Mouse (Mus musculus) lung, postnatal 0 days (tissue): Measurements from ENCODE around the gene 4933430I17Rik. TPM values are rescaled to one million over a fixed set of nuclear protein-coding genes. Genes with fewer than 3 reads are reported as not detected.
"Not testable (repeated sequence)": the region's sequence is repeated elsewhere in the genome, so short reads cannot be mapped to it uniquely, and the experiment has no call there.

Source experiments
- ATAC-seq: fragments of 200-750 bp; cut with Nextera tagmentation; 2 replicates; pipeline ENCODE4 v1.8.0; 2017; ENCODE audit warnings: moderate library complexity
- DNase-seq: peaks from one replicate; pipeline ENCODE4 v3.0.0-alpha.2; 2016; ENCODE audit warnings: low spot score
- H3K27ac ChIP-seq: fragments of 300-500 bp; sonication (generic); 2 replicates; pipeline ENCODE4 v1.5.1; 2014; ENCODE audit warnings: antibody characterized with exemption, mild to moderate bottlenecking, low read length, mixed read lengths
- H3K27me3 ChIP-seq: fragments of 300-500 bp; sonication (generic); replicated peaks from 2 replicates; pipeline ENCODE4 v1.6.1; 2014; ENCODE audit warnings: low read length, mixed read lengths; ENCODE audit not compliant: insufficient read depth
- H3K36me3 ChIP-seq: fragments of 300-500 bp; sonication (generic); 2 replicates; pipeline ENCODE4 v1.6.1; 2014; ENCODE audit warnings: low read length, mixed read lengths; ENCODE audit not compliant: insufficient read depth
- H3K4me1 ChIP-seq: fragments of 300-500 bp; sonication (generic); 2 replicates; pipeline ENCODE4 v1.6.1; 2014; ENCODE audit warnings: antibody characterized with exemption, low read depth, low read length, mixed read lengths; ENCODE audit not compliant: insufficient read depth
- H3K4me2 ChIP-seq: fragments of 300-500 bp; sonication (generic); replicated peaks from 2 replicates; pipeline ENCODE4 v1.6.1; 2014; ENCODE audit warnings: low read depth, mild to moderate bottlenecking, low read length, moderate library complexity, mixed read lengths
- H3K4me3 ChIP-seq: fragments of 300-500 bp; sonication (generic); 2 replicates; pipeline ENCODE4 v1.5.1; 2014; ENCODE audit warnings: low read depth, low read length
- H3K9ac ChIP-seq: fragments of 300-500 bp; sonication (generic); replicated peaks from 2 replicates; pipeline ENCODE4 v1.6.1; 2014; ENCODE audit warnings: low read depth, mild to moderate bottlenecking
- H3K9me3 ChIP-seq: fragments of 300-500 bp; sonication (generic); 2 replicates; pipeline ENCODE4 v1.6.1; 2016; ENCODE audit warnings: low read length, mixed read lengths
- CTCF ChIP-seq: IDR thresholded peaks from 2 replicates; pipeline ENCODE4 v1.5.1; 2016; ENCODE audit warnings: antibody characterized with exemption, mild to moderate bottlenecking
- EP300 ChIP-seq: IDR thresholded peaks from 2 replicates; pipeline ENCODE4 v1.6.1; 2016; ENCODE audit warnings: antibody characterized with exemption, mild to moderate bottlenecking, control low read depth
- WGBS: fragments of 180-500 bp; shearing (Covaris S2); extraction: QIAGEN DNeasy Blood & Tissue Kit; methylation state at CpG from one replicate; pipeline ENCODE4 v1.1.7; 2014; 5-methylcytosine and 5-hydroxymethylcytosine counted together
- polyA plus RNA-seq: library from polyadenylated mRNA; unstranded; fragments of >200 nt; fragmentation: Nextera tagmentation; extraction: Ambion mirVana; gene quantifications from 2 replicates; pipeline ENCODE4 v1.2.1, GENCODE M21; 2015

The 4933430I17Rik gene
- polyA plus RNA-seq, 1 experiment from 2014 or later: 0.21 TPM

GRCm38 (mm10) chr4:62582365-62583264 lies 57.4 kb downstream of the 4933430I17Rik start:
- Histone ChIP-seq H3K9ac (no peak overlapping the region), H3K36me3 (no peaks in the 10 kb centered on the region), H3K9me3 (no peaks in the 10 kb centered on the region), H3K4me3 (peak overlapping the region; percentile 25; the same call in 1 of the 2 replicates), H3K4me1 (peaks cover 8% of the 10 kb centered on the region; the same call in 1 of the 2 replicates), H3K4me2 (peak overlapping the region; percentile 78), H3K27ac (no peak overlapping the region), H3K27me3 (peaks cover 5% of the 10 kb centered on the region; the same call in 1 of the 2 replicates)
- WGBS: 22% methylated on average over 18 of the region's 18 CpGs
- ATAC-seq: peak; percentile 56
- peak; percentile 18 for DNase-seq
- TF ChIP-seq CTCF (no peak), EP300 (no peak)

- peaks cover 8% of the 10 kb centered on the region; the same call in 1 of the 2 replicates for H3K4me1 ChIP-seq
- peaks cover 5% of the 10 kb centered on the region; the same call in 1 of the 2 replicates for H3K27me3 ChIP-seq
- no peaks in the 10 kb centered on the region for H3K36me3 ChIP-seq
- peak overlapping the region; percentile 78 for H3K4me2 ChIP-seq
- no peak overlapping the region for H3K27ac ChIP-seq
- no peak for TF ChIP-seq EP300
- peak; percentile 39 for TF ChIP-seq CTCF
- DNase-seq: peak; percentile 70
- no peaks in the 10 kb centered on the region for H3K9me3 ChIP-seq
- 5% methylated on average over 42 of the region's 42 CpGs for WGBS
- H3K9ac ChIP-seq: no peak overlapping the region; the same call in 1 of the 2 replicates
- peak; percentile 91 for ATAC-seq
- peak overlapping the region; percentile 25 for H3K4me3 ChIP-seq
These were observed 58.3 kb downstream of the 4933430I17Rik start for GRCm38 (mm10) chr4:62583265-62584092.

GRCm38 (mm10) chr4:62587067-62587466 lies 61.9 kb downstream of the 4933430I17Rik start:
- no peaks in the 10 kb centered on the region for H3K36me3 ChIP-seq
- no peak overlapping the region for H3K27ac ChIP-seq
- no peak overlapping the region for H3K9ac ChIP-seq
- H3K4me1 ChIP-seq: peaks cover 8% of the 10 kb centered on the region; the same call in 1 of the 2 replicates
- peaks cover under 1% of the 10 kb centered on the region; the same call in 1 of the 2 replicates for H3K27me3 ChIP-seq
- no peak overlapping the region for H3K4me2 ChIP-seq
- no peaks in the 10 kb centered on the region for H3K9me3 ChIP-seq
- H3K4me3 ChIP-seq: no peak overlapping the region
- TF ChIP-seq EP300: no peak
- TF ChIP-seq CTCF: no peak
- 81% methylated on average over 8 of the region's 8 CpGs for WGBS
- no peak for DNase-seq
- ATAC-seq: no peak

GRCm38 (mm10) chr4:62590878-62591277 lies 65.7 kb downstream of the 4933430I17Rik start:
- ATAC-seq (no peak), DNase-seq (no peak)
- WGBS: 85% methylated on average over 1 of the region's 1 CpGs
- no peak overlapping the region for H3K27ac ChIP-seq
- TF ChIP-seq CTCF (no peak), EP300 (no peak)
- no peaks in the 10 kb centered on the region for H3K4me1 ChIP-seq
- no peaks in the 10 kb centered on the region for H3K36me3 ChIP-seq
- H3K9me3 ChIP-seq: no peaks in the 10 kb centered on the region
- H3K4me3 ChIP-seq: no peak overlapping the region
- H3K9ac ChIP-seq: no peak overlapping the region
- H3K27me3 ChIP-seq: no peaks in the 10 kb centered on the region
- no peak overlapping the region for H3K4me2 ChIP-seq

- H3K9me3 ChIP-seq: no peaks in the 10 kb centered on the region
- no peaks in the 10 kb centered on the region for H3K4me1 ChIP-seq
- no peak overlapping the region for H3K9ac ChIP-seq
- ATAC-seq (no peak), DNase-seq (peak; percentile 57)
- no peaks in the 10 kb centered on the region for H3K36me3 ChIP-seq
- H3K27me3 ChIP-seq: no peaks in the 10 kb centered on the region
- TF ChIP-seq CTCF (no peak), EP300 (no peak)
- 0 out of 2 replicates have a peak overlapping the region, but pooled peaks have one; percentile 2 for H3K4me2 ChIP-seq
- no peak overlapping the region for H3K27ac ChIP-seq
- no peak overlapping the region for H3K4me3 ChIP-seq
- WGBS: 5% methylated on average over 11 of the region's 11 CpGs
These were observed 66.2 kb downstream of the 4933430I17Rik start for GRCm38 (mm10) chr4:62591326-62591725.

GRCm38 (mm10) chr4:62593546-62594240 lies 68.5 kb downstream of the 4933430I17Rik start:
- H3K27ac ChIP-seq, ATAC-seq, DNase-seq, H3K36me3 ChIP-seq, H3K4me2 ChIP-seq, H3K27me3 ChIP-seq, H3K9ac ChIP-seq, H3K4me1 ChIP-seq, H3K4me3 ChIP-seq, H3K9me3 ChIP-seq: not testable (repeated sequence)
- WGBS: 78% methylated on average over 23 of the region's 24 CpGs
